ENCODE assay signal across 26 mouse cellular contexts in the genomic region with DNA sequence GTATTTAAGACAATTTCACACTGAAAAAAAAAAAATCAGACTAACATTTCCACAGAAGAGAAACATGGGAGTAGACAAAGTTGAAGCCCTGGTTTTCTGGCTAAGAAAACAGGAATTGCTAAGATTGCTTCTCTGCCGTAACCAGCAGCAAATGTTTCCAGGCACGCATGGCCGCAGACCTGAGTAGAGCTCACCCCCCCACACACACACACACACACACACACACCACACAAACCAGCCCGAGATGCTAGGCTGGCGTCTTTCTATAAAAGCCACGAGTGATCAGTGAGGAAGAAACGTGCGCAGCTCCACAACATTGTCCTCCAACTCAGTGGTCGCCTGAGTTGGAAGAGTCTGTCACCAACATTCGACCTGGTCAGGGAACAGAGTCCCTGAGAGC.
DNase-seq lines count a peak whose midpoint lies in the region; ATAC-seq and TF ChIP-seq lines count a peak whose summit lies in the region.
"Had no signal": no experiment of that assay in that cellular context is flagged by ENCODE, and none has a peak within 500 bp of the region (broad histone marks: within the 10 kb centered on the region; RNA-seq: fewer than 3 reads in every experiment).

No protein-coding gene starts in this region.

- no peak overlapping the region for H3K9ac ChIP-seq in midbrain, embryonic 11.5 days (ENCODE audit: low read length)
- H3K9ac ChIP-seq: embryonic facial prominence, embryonic 12.5 days; forebrain, embryonic 15.5 days; limb, embryonic 15.5 days; liver, embryonic 13.5 days; midbrain, embryonic 15.5 days had no signal

- WGBS in thymus, adult 2 months = 10% methylated on average over 10 of the region's 10 CpGs
- 90% methylated on average over 10 of the region's 10 CpGs for WGBS in midbrain, embryonic 11.5 days

- DNase-seq in thymus, adult 2 months = peak; percentile 11
- DNase-seq in thymus, postnatal 10 days (ENCODE audit: low spot score in 2 of 2) = no peak
- DNase-seq in induced T-regulatory cell, adult 2 months (ENCODE audit: low read depth) = peak; percentile 70
- DNase-seq in splenic B cell, adult 2 months (ENCODE audit: low read depth, low spot score) = peak; percentile 26
- no peak for DNase-seq in midbrain, embryonic 11.5 days (ENCODE audit: low spot score, missing footprints)
- no peak for DNase-seq in retina, embryonic 14.5 days (ENCODE audit: low spot score)
- no peak for DNase-seq in kidney, postnatal 4 days
- DNase-seq: adrenal gland, postnatal 10 days; cerebellum, adult 9-11 months; embryo, embryonic 11 days; kidney, adult 8-10 months; layer of hippocampus, adult 9-11 months; liver, embryonic 13.5 days; lung, adult 18-20 months; lung, postnatal 4 days; right cerebral cortex, adult 18-20 months; spleen, adult 18-20 months had no signal

- H3K27ac ChIP-seq in thymus, adult 2 months (ENCODE audit: control insufficient read depth, insufficient read depth, low read length) = peak overlapping the region; percentile 39
- no peak overlapping the region for H3K27ac ChIP-seq in midbrain, embryonic 11.5 days (ENCODE audit: low read depth, low read length)
- H3K27ac ChIP-seq: embryonic facial prominence, embryonic 12.5 days; forebrain, embryonic 15.5 days; kidney, postnatal 0 days; limb, embryonic 10.5 days; limb, embryonic 15.5 days; liver, embryonic 13.5 days; midbrain, embryonic 15.5 days had no signal

- no peak for TF ChIP-seq POLR2A in thymus, adult 2 months (IDR thresholded peaks at IDR 0.05; ENCODE audit: control insufficient read depth, extremely low read depth, insufficient read depth, low read length, poor library complexity)

- H3K4me1 ChIP-seq in thymus, adult 2 months (replicated peaks; ENCODE audit: control insufficient read depth, insufficient read depth, low read length) = peaks cover 61% of the 10 kb centered on the region
- H3K4me1 ChIP-seq in midbrain, embryonic 11.5 days (ENCODE audit: control insufficient read depth, insufficient read depth, low read length) = no peaks in the 10 kb centered on the region
- H3K4me1 ChIP-seq: embryonic facial prominence, embryonic 12.5 days; forebrain, embryonic 15.5 days had no signal

- H3K4me3 ChIP-seq in thymus, adult 2 months (ENCODE audit: control insufficient read depth, insufficient read depth, low read length) = no peak overlapping the region
- H3K4me3 ChIP-seq in midbrain, embryonic 11.5 days (ENCODE audit: low read depth, low read length) = no peak overlapping the region
- H3K4me3 ChIP-seq: embryonic facial prominence, embryonic 12.5 days; forebrain, embryonic 15.5 days; limb, embryonic 10.5 days; limb, embryonic 15.5 days; liver, embryonic 13.5 days; midbrain, embryonic 15.5 days had no signal

- no peak for TF ChIP-seq CTCF in thymus, adult 2 months (IDR thresholded peaks at IDR 0.05; ENCODE audit: borderline replicate concordance, control insufficient read depth, extremely low read depth, insufficient read depth, low read length, poor library complexity)

- no peaks in the 10 kb centered on the region for H3K36me3 ChIP-seq in thymus, adult 2 months (ENCODE audit: control insufficient read depth, insufficient read depth, low read length)
- no peaks in the 10 kb centered on the region for H3K36me3 ChIP-seq in splenic B cell, adult 2 months (ENCODE audit: control insufficient read depth, insufficient read depth, low read length, poor library complexity, severe bottlenecking)
- H3K36me3 ChIP-seq in midbrain, embryonic 11.5 days (ENCODE audit: control insufficient read depth, insufficient read depth, low read length) = no peaks in the 10 kb centered on the region
- H3K36me3 ChIP-seq: embryonic facial prominence, embryonic 12.5 days; forebrain, embryonic 15.5 days; limb, embryonic 10.5 days; limb, embryonic 15.5 days; liver, embryonic 13.5 days; midbrain, embryonic 15.5 days had no signal

- no peak overlapping the region for H3K4me2 ChIP-seq in midbrain, embryonic 11.5 days
- H3K4me2 ChIP-seq: embryonic facial prominence, embryonic 12.5 days; forebrain, embryonic 15.5 days; limb, embryonic 15.5 days; liver, embryonic 13.5 days; midbrain, embryonic 15.5 days had no signal

- no peak for ATAC-seq in midbrain, embryonic 11.5 days (ENCODE audit: low FRiP score)
- ATAC-seq: forebrain, embryonic 15.5 days; hindbrain, embryonic 16.5 days; intestine, embryonic 16.5 days; lung, postnatal 0 days; midbrain, embryonic 15.5 days had no signal

- H3K27me3 ChIP-seq in thymus, adult 2 months (ENCODE audit: control insufficient read depth, insufficient read depth, low read length) = no peaks in the 10 kb centered on the region
- no peaks in the 10 kb centered on the region for H3K27me3 ChIP-seq in splenic B cell, adult 2 months (ENCODE audit: control insufficient read depth, insufficient read depth, low read length, poor library complexity, severe bottlenecking)
- H3K27me3 ChIP-seq in midbrain, embryonic 11.5 days (ENCODE audit: control insufficient read depth, insufficient read depth, low read length) = no peaks in the 10 kb centered on the region
- H3K27me3 ChIP-seq: embryonic facial prominence, embryonic 12.5 days; forebrain, embryonic 15.5 days; limb, embryonic 15.5 days; liver, embryonic 13.5 days; midbrain, embryonic 15.5 days had no signal

- no peaks in the 10 kb centered on the region for H3K9me3 ChIP-seq in midbrain, embryonic 11.5 days (ENCODE audit: control insufficient read depth, low read length)
- H3K9me3 ChIP-seq: embryonic facial prominence, embryonic 12.5 days; forebrain, embryonic 15.5 days; limb, embryonic 10.5 days; limb, embryonic 15.5 days; liver, embryonic 13.5 days; midbrain, embryonic 15.5 days had no signal

Comparison
In these comparisons a context has a peak if more than half of its experiments do, and no peak if none do; other contexts are left out.
1. DNase-seq: peak in thymus, adult 2 months (single experiment), induced T-regulatory cell, adult 2 months (single experiment) and splenic B cell, adult 2 months (single experiment); none in thymus, postnatal 10 days (0 of 2), midbrain, embryonic 11.5 days (single experiment), retina, embryonic 14.5 days (single experiment) and kidney, postnatal 4 days (0 of 2).